Mouse (Mus musculus) heart, embryonic 10.5 days (tissue): ENCODE measurements at regions not wholly inside any gene's neighbourhood (a gene's known extent, or its start where the extent isn't known, plus 50 kb on each side); places are given as distances from the start of the nearest gene placed in this dataset.

Experiments used
- DNase-seq: peaks from one replicate; pipeline ENCODE4 v3.0.0-alpha.2; 2017; ENCODE audit warnings: low spot score
- H3K27ac ChIP-seq: fragments of 300-500 bp; sonication (generic); 2 replicates; pipeline ENCODE4 v1.5.1; 2016; ENCODE audit warnings: mild to moderate bottlenecking
- H3K27me3 ChIP-seq: fragments of 300-500 bp; sonication (generic); 2 replicates; pipeline ENCODE4 v1.6.1; 2016; ENCODE audit warnings: mild to moderate bottlenecking; ENCODE audit not compliant: poor library complexity, insufficient read depth, severe bottlenecking
- H3K36me3 ChIP-seq: fragments of 300-500 bp; sonication (generic); 2 replicates; pipeline ENCODE4 v1.6.1; 2016; ENCODE audit warnings: mild to moderate bottlenecking, moderate library complexity
- H3K4me1 ChIP-seq: fragments of 300-500 bp; sonication (generic); 2 replicates; pipeline ENCODE4 v1.6.1; 2016; ENCODE audit warnings: mild to moderate bottlenecking
- H3K4me3 ChIP-seq: fragments of 300-500 bp; sonication (generic); 2 replicates; pipeline ENCODE4 v1.5.1; 2016; ENCODE audit warnings: mild to moderate bottlenecking, moderate library complexity
- H3K9me3 ChIP-seq: fragments of 300-500 bp; sonication (generic); 2 replicates; pipeline ENCODE4 v1.6.1; 2016; ENCODE audit warnings: mild to moderate bottlenecking, moderate library complexity
- WGBS: fragments of 180-500 bp; shearing (Covaris S2); methylation state at CpG from one replicate; pipeline ENCODE4 v1.1.7; 2016; 5-methylcytosine and 5-hydroxymethylcytosine counted together

- DNase-seq: no peak
Observed at GRCm38 (mm10) chr13:55948591-55948990, 112.6 kb upstream of the Pitx1 start.

GRCm38 (mm10) chr13:55948144-55948543 lies 112.2 kb upstream of the Pitx1 start:
- H3K36me3 ChIP-seq: no peaks in the 10 kb centered on the region
- no peak overlapping the region for H3K27ac ChIP-seq
- H3K4me1 ChIP-seq: peaks cover 6% of the 10 kb centered on the region
- WGBS: 75% methylated on average over 2 of the region's 2 CpGs
- no peak overlapping the region for H3K4me3 ChIP-seq
- peaks cover 4% of the 10 kb centered on the region; the same call in 1 of the 2 replicates for H3K27me3 ChIP-seq
- no peaks in the 10 kb centered on the region for H3K9me3 ChIP-seq
- DNase-seq: no peak

More at GRCm38 (mm10) chr13:55948591-55948990, 112.6 kb upstream of the Pitx1 start:
- Histone ChIP-seq H3K27ac (no peak overlapping the region), H3K4me3 (no peak overlapping the region), H3K36me3 (no peaks in the 10 kb centered on the region), H3K4me1 (peaks cover 6% of the 10 kb centered on the region), H3K9me3 (no peaks in the 10 kb centered on the region), H3K27me3 (peaks cover 3% of the 10 kb centered on the region; the same call in 1 of the 2 replicates)
- WGBS: 71% methylated on average over 9 of the region's 9 CpGs

GRCm38 (mm10) chr13:55937417-55937816 lies 101.4 kb upstream of the Pitx1 start:
- H3K4me1 ChIP-seq: 0 out of 2 replicates have a peak, but pooled peaks cover 5% of the 10 kb centered on the region
- no peaks in the 10 kb centered on the region for H3K9me3 ChIP-seq
- no peaks in the 10 kb centered on the region for H3K36me3 ChIP-seq
- no peak overlapping the region for H3K27ac ChIP-seq
- H3K4me3 ChIP-seq: no peak overlapping the region
- H3K27me3 ChIP-seq: peaks cover 9% of the 10 kb centered on the region; the same call in 1 of the 2 replicates
- DNase-seq: no peak
- 89% methylated on average over 9 of the region's 9 CpGs for WGBS

- Histone ChIP-seq H3K4me3 (no peak overlapping the region), H3K4me1 (0 out of 2 replicates have a peak, but pooled peaks cover 5% of the 10 kb centered on the region), H3K27ac (no peak overlapping the region), H3K27me3 (peaks cover 9% of the 10 kb centered on the region; the same call in 1 of the 2 replicates), H3K36me3 (no peaks in the 10 kb centered on the region), H3K9me3 (no peaks in the 10 kb centered on the region)
- 85% methylated on average over 9 of the region's 9 CpGs for WGBS
- no peak for DNase-seq
Observed at GRCm38 (mm10) chr13:55937000-55937399, 101.0 kb upstream of the Pitx1 start.

GRCm38 (mm10) chr13:55930637-55931036 lies 94.6 kb upstream of the Pitx1 start:
- no peak for DNase-seq
- no peak overlapping the region for H3K4me3 ChIP-seq
- no peak overlapping the region for H3K27ac ChIP-seq
- H3K27me3 ChIP-seq: peaks cover 8% of the 10 kb centered on the region; the same call in 1 of the 2 replicates
- H3K9me3 ChIP-seq: no peaks in the 10 kb centered on the region
- WGBS: 63% methylated on average over 11 of the region's 11 CpGs
- no peaks in the 10 kb centered on the region for H3K36me3 ChIP-seq
- peaks cover 6% of the 10 kb centered on the region; the same call in 1 of the 2 replicates for H3K4me1 ChIP-seq

GRCm38 (mm10) chr13:55929814-55930213 lies 93.8 kb upstream of the Pitx1 start:
- H3K36me3 ChIP-seq: no peaks in the 10 kb centered on the region
- peaks cover 17% of the 10 kb centered on the region; the same call in 1 of the 2 replicates for H3K27me3 ChIP-seq
- WGBS: 61% methylated on average over 6 of the region's 6 CpGs
- no peak overlapping the region for H3K4me3 ChIP-seq
- H3K9me3 ChIP-seq: no peaks in the 10 kb centered on the region
- no peak for DNase-seq
- no peak overlapping the region for H3K27ac ChIP-seq
- peaks cover 8% of the 10 kb centered on the region; the same call in 1 of the 2 replicates for H3K4me1 ChIP-seq

GRCm38 (mm10) chr13:55923505-55924136 lies 87.6 kb upstream of the Pitx1 start:
- H3K4me1 ChIP-seq: peaks cover 15% of the 10 kb centered on the region
- H3K27ac ChIP-seq: no peak overlapping the region
- DNase-seq: no peak
- H3K36me3 ChIP-seq: no peaks in the 10 kb centered on the region
- peak overlapping the region; percentile 40 for H3K4me3 ChIP-seq
- H3K9me3 ChIP-seq: no peaks in the 10 kb centered on the region
- WGBS: 15% methylated on average over 7 of the region's 7 CpGs
- peaks cover 57% of the 10 kb centered on the region for H3K27me3 ChIP-seq

GRCm38 (mm10) chr13:55917316-55917715 lies 81.3 kb upstream of the Pitx1 start:
- H3K9me3 ChIP-seq: no peaks in the 10 kb centered on the region
- peaks cover 48% of the 10 kb centered on the region for H3K27me3 ChIP-seq
- H3K27ac ChIP-seq: no peak overlapping the region
- 91% methylated on average over 12 of the region's 12 CpGs for WGBS
- no peak overlapping the region for H3K4me3 ChIP-seq
- H3K36me3 ChIP-seq: no peaks in the 10 kb centered on the region
- peaks cover 11% of the 10 kb centered on the region; the same call in 1 of the 2 replicates for H3K4me1 ChIP-seq
- no peak for DNase-seq

GRCm38 (mm10) chr13:55912271-55912711 lies 76.3 kb upstream of the Pitx1 start:
- H3K9me3 ChIP-seq: no peaks in the 10 kb centered on the region
- peaks cover 23% of the 10 kb centered on the region for H3K27me3 ChIP-seq
- H3K4me1 ChIP-seq: peaks cover 19% of the 10 kb centered on the region
- H3K4me3 ChIP-seq: no peak overlapping the region
- WGBS: 76% methylated on average over 13 of the region's 13 CpGs
- no peaks in the 10 kb centered on the region for H3K36me3 ChIP-seq
- no peak for DNase-seq
- H3K27ac ChIP-seq: no peak overlapping the region

GRCm38 (mm10) chr13:55909941-55910340 lies 73.9 kb upstream of the Pitx1 start:
- Histone ChIP-seq H3K9me3 (no peaks in the 10 kb centered on the region), H3K27ac (no peak overlapping the region), H3K4me1 (peaks cover 8% of the 10 kb centered on the region), H3K36me3 (no peaks in the 10 kb centered on the region), H3K4me3 (no peak overlapping the region), H3K27me3 (peaks cover 17% of the 10 kb centered on the region; the same call in 1 of the 2 replicates)
- 14% methylated on average over 5 of the region's 5 CpGs for WGBS
- DNase-seq: no peak

GRCm38 (mm10) chr13:55904884-55905283 lies 68.9 kb upstream of the Pitx1 start:
- no peak overlapping the region for H3K4me3 ChIP-seq
- no peaks in the 10 kb centered on the region for H3K9me3 ChIP-seq
- no peak overlapping the region for H3K27ac ChIP-seq
- no peak for DNase-seq
- peaks cover 11% of the 10 kb centered on the region for H3K4me1 ChIP-seq
- 80% methylated on average over 4 of the region's 4 CpGs for WGBS
- no peaks in the 10 kb centered on the region for H3K36me3 ChIP-seq
- H3K27me3 ChIP-seq: peaks cover 3% of the 10 kb centered on the region

GRCm38 (mm10) chr13:55902255-55902654 lies 66.3 kb upstream of the Pitx1 start:
- H3K9me3 ChIP-seq: no peaks in the 10 kb centered on the region
- WGBS: 59% methylated on average over 11 of the region's 11 CpGs
- H3K27me3 ChIP-seq: peaks cover 13% of the 10 kb centered on the region
- H3K4me1 ChIP-seq: peaks cover 19% of the 10 kb centered on the region
- H3K27ac ChIP-seq: no peak overlapping the region
- DNase-seq: no peak
- H3K36me3 ChIP-seq: no peaks in the 10 kb centered on the region
- no peak overlapping the region for H3K4me3 ChIP-seq

- Histone ChIP-seq H3K27ac (no peak overlapping the region), H3K4me3 (no peak overlapping the region), H3K36me3 (no peaks in the 10 kb centered on the region), H3K9me3 (no peaks in the 10 kb centered on the region), H3K4me1 (peaks cover 24% of the 10 kb centered on the region), H3K27me3 (peaks cover 13% of the 10 kb centered on the region)
- no peak for DNase-seq
- 90% methylated on average over 4 of the region's 4 CpGs for WGBS
Observed at GRCm38 (mm10) chr13:55900190-55900526, 64.2 kb upstream of the Pitx1 start.
